Mouse (Mus musculus): Measurements from ENCODE around the gene Mef2c. TPM values are rescaled to one million over a fixed set of nuclear protein-coding genes. Genes with fewer than 3 reads are reported as not detected.
A peak's percentile ranks its signal among the peaks of the same experiment; 100 is the strongest.

The Mef2c gene
- total and polyA plus RNA-seq, 3 experiments = 99.9 to 159 (median 107) TPM

DNA sequence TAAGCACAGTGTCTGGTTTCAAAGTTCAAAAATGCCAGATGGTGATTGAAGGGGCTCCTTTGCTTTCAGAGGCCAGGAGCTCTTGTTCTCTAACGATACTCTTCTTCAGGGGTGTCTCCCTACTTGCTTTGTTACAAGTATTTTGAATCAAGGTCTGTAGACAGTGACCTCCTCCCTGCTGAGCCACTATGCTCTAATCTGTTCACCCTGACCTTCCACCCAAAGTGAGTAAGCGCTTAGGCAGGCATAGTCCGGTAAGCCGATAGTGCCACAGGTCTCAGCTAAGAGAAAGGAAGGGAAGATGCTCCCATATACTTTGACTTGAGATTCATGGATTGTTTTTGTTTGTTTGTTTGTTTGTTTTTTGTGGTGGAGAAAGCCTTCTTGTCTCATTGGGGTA is 69.5 kb downstream of the Mef2c start:
- in situ Hi-C loops (cut with MboI; ENCODE audit: low pct_ligation_motif_present, low pct_unique_long_range_greater_than_20kb, low sequenced_read_pairs) = no loop called here

DNA sequence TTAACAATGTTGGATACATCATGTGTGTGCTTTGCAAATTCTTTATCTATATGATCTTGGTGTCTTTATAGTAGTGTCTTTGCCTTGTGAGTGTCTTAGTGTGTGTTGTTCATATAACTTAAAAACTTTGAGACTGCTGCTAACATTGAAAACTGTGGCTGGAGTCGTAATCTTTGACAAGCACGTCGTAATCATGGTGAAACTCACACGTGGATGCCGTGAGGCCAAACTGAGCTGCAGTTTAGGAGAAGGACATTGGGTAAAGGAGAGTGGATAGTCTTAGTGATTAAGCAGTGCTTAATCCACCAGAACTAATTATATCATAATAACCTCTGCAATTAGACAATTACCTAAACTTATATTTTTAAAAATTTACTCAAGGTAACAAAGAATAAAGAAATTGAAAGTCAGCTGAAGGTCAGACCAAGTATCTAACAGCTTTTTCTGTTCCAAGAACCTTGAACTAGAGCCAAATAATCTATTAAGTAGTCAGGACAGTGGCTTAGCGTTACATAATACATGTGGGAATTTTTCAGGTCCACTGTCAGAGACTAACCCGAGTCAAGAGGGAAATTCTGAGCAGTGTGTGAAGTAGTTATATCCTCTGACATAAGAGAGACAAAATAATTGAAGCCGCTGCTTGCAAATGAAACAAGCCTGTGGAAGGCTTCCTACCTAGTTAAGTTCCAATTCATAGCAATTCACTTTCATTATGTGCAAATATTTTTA is 70.2 kb downstream of the Mef2c start:
- peak overlapping the region in 2 of 3 experiments; percentile 34 to 36 for H3K4me3 ChIP-seq (replicated peaks in 1 of 3; ENCODE audit: low read depth in 2 of 3, low read length in 2 of 3, poor library complexity in 1 of 3)
- TF ChIP-seq BHLHE40 (IDR thresholded peaks at IDR 0.05; ENCODE audit: low read depth, low read length) (peak; percentile 72), IRF4 (IDR thresholded peaks at IDR 0.05; ENCODE audit: low read depth, low read length) (no peak), MYC (IDR thresholded peaks at IDR 0.05; ENCODE audit: low read depth, low read length) (peak; percentile 92), TCF12 (IDR thresholded peaks at IDR 0.05; ENCODE audit: low read depth, low read length) (0 out of 2 replicates have a peak, but pooled peaks have one; percentile 14), POLR2AphosphoS2 (IDR thresholded peaks at IDR 0.05; ENCODE audit: low read depth, low read length) (no peak), JUND (conservative IDR thresholded peaks at IDR 0.05; ENCODE audit: low read depth, low read length) (peak; percentile 35; the same call in 1 of the 2 replicates), NELFE (IDR thresholded peaks at IDR 0.05; ENCODE audit: low read depth, low read length) (no peak), MAX (IDR thresholded peaks at IDR 0.05; ENCODE audit: low read length) (peak; percentile 81), SIN3A (IDR thresholded peaks at IDR 0.05; ENCODE audit: low read length) (peak; percentile 62), MXI1 (IDR thresholded peaks at IDR 0.05; ENCODE audit: low read depth, low read length) (peak; percentile 95), CHD1 (IDR thresholded peaks at IDR 0.05; ENCODE audit: low read depth, low read length) (peak; percentile 89), EP300 (IDR thresholded peaks at IDR 0.05; ENCODE audit: low read length) (0 out of 2 replicates have a peak, but pooled peaks have one; percentile 11), RAD21 (IDR thresholded peaks at IDR 0.05; ENCODE audit: low read depth, low read length) (no peak)

More for the DNA sequence above, 69.5 kb downstream of the Mef2c start:
- Histone ChIP-seq H3K9me3 (replicated peaks; ENCODE audit: low read length) (no peaks in the 10 kb centered on the region), H3K36me3 (replicated peaks in 1 of 2; ENCODE audit: control insufficient read depth in 1 of 2, insufficient read depth in 1 of 2, low read length in 1 of 2) (peaks cover 3 to 19% of the 10 kb centered on the region in 2 experiments), H3K27ac (ENCODE audit: insufficient read depth, low read depth) (peak overlapping the region; percentile 96), H3K79me2 (replicated peaks; ENCODE audit: control insufficient read depth, extremely low read depth, insufficient read depth, poor library complexity, severe bottlenecking) (peaks cover 56% of the 10 kb centered on the region), H3K9ac (ENCODE audit: insufficient read depth, low read depth) (peak overlapping the region; percentile 89), H3K4me2 (ENCODE audit: insufficient read depth, low read depth, poor library complexity, severe bottlenecking) (peak overlapping the region; percentile 99), H3K4me1 (ENCODE audit: control insufficient read depth in 1 of 2, insufficient read depth in 2 of 2) (peaks cover 5 to 59% of the 10 kb centered on the region in 2 experiments; a peak in 3 of 4 replicates), H3K4me3 (replicated peaks in 1 of 3; ENCODE audit: low read depth in 2 of 3, low read length in 2 of 3, poor library complexity in 1 of 3) (peak overlapping the region; percentile 34 to 48 (median 36)), H3K27me3 (replicated peaks) (no peaks in the 10 kb centered on the region)
- DNase-seq (ENCODE audit: extremely low read depth) = no peak
- TF ChIP-seq MEF2A (IDR thresholded peaks at IDR 0.05; ENCODE audit: borderline replicate concordance, low read depth, low read length) (no peak), MXI1 (IDR thresholded peaks at IDR 0.05; ENCODE audit: low read depth, low read length) (no peak), POLR2A (IDR thresholded peaks at IDR 0.05; ENCODE audit: low read depth, low read length) (peak; percentile 39), IRF4 (IDR thresholded peaks at IDR 0.05; ENCODE audit: low read depth, low read length) (no peak)
- dilution Hi-C loops (cut with MboI; ENCODE audit: extremely low pct_ligation_motif_present, extremely low pct_unique_long_range_greater_than_20kb, low sequenced_read_pairs) = no loop called here

More for the DNA sequence above, 70.2 kb downstream of the Mef2c start:
- Histone ChIP-seq H3K36me3 (replicated peaks in 1 of 2; ENCODE audit: control insufficient read depth in 1 of 2, insufficient read depth in 1 of 2, low read length in 1 of 2) (peaks cover 3 to 23% of the 10 kb centered on the region in 2 experiments), H3K9me3 (replicated peaks; ENCODE audit: low read length) (no peaks in the 10 kb centered on the region), H3K9ac (ENCODE audit: insufficient read depth, low read depth) (peak overlapping the region; percentile 89), H3K27me3 (replicated peaks) (no peaks in the 10 kb centered on the region), H3K79me2 (replicated peaks; ENCODE audit: control insufficient read depth, extremely low read depth, insufficient read depth, poor library complexity, severe bottlenecking) (peaks cover 53% of the 10 kb centered on the region), H3K4me1 (ENCODE audit: control insufficient read depth in 1 of 2, insufficient read depth in 2 of 2) (peaks cover 3 to 58% of the 10 kb centered on the region in 2 experiments; a peak in 3 of 4 replicates), H3K27ac (ENCODE audit: insufficient read depth, low read depth) (peak overlapping the region; percentile 96), H3K4me2 (ENCODE audit: insufficient read depth, low read depth, poor library complexity, severe bottlenecking) (peak overlapping the region; percentile 99; the same call in 1 of the 2 replicates)
- dilution Hi-C loops (cut with MboI; ENCODE audit: extremely low pct_ligation_motif_present, extremely low pct_unique_long_range_greater_than_20kb, low sequenced_read_pairs) (no loop called here), in situ Hi-C loops (cut with MboI; ENCODE audit: low pct_ligation_motif_present, low pct_unique_long_range_greater_than_20kb, low sequenced_read_pairs) (no loop called here)
- no peak for DNase-seq (ENCODE audit: extremely low read depth)

Measured in CH12.LX (cell line).